Mouse (Mus musculus) cerebellum, adult 9-11 months (tissue): ENCODE data around the gene Bcas3.
A peak's percentile ranks its signal among the peaks of the same experiment; 100 is the strongest.

Source experiments
- DNase-seq: peaks from one replicate; pipeline ENCODE4 v3.0.0; 2022

Gene Bcas3

DNA sequence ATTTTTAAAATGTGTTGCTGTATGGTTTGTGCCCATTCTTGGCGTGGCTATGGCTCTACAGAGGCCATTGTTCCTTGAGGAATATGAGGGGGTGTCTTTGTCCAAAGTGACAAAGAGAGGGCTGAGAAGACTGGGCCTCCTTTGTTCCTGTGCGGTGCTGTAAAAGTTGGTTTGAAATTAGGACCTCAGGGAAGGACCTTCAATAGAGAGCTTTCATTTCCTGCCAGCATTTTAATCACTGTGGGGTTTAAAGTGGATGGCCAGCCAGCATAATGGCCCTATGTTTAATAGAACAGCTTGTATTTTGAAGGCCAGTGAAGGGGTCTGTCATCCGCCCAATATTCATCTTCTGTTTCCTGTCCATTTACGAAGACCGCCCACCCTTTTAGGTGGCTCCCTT is 325.7 kb downstream of the Bcas3 start:
- no peak for DNase-seq

DNA sequence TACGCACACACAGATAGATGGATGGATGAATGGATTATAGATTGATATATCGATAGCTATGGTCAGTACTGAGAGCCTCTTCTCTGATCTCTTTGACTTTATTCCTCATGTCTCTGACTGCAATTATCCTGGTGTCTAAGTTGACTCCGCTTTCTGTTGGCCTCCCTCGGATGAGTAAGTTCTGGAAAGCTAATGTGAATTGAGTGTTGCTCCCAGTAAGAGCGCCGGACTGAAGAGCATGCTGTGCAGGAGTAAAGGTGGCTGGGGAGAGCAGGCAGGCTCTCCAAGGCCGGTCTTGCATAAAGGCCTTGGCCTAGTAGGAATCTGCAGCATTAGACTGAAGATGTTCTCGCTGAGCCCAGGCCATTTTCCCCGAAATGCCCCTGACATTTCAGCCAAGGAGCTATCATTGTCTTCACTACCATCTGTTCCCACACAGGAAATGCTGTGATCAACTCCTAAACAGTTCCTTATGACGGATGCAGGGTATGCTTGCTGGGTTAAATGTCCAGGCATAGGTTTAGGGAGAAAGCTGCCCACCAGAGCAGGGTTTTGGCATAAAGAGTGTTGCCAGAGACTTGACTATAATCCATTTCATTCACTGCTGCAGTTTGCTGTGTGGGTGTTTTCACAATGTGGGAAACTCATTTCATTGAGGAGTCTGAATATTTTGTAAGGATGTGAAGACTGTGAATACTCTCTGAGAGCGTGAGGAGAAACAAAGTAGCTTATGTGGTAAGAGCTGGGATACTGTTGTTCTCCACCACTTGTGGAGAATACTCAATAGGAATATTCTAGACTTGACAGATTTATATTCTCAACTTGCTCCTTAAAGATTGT is 328.8 kb downstream of the Bcas3 start:
- DNase-seq: peak; percentile 16

DNA sequence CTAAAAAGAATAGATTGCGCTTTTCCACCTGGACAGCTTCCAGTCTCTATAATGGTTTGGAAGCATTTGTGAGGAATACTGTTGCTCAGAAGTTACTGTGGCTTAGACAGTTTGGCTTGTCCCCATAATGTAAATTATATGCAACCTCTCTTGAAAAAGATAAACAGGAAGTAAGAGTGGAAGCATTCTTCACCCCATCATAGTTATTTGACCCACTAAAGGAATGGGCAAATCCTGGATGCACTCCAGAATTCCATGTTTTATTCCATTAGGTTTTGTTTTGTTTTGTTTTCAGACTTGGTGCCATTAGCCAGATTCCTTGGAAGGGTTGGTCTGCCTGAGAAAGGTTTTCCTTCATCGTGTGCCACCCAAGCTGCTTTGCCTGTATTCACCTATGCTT is 332.0 kb downstream of the Bcas3 start:
- DNase-seq: no peak

DNA sequence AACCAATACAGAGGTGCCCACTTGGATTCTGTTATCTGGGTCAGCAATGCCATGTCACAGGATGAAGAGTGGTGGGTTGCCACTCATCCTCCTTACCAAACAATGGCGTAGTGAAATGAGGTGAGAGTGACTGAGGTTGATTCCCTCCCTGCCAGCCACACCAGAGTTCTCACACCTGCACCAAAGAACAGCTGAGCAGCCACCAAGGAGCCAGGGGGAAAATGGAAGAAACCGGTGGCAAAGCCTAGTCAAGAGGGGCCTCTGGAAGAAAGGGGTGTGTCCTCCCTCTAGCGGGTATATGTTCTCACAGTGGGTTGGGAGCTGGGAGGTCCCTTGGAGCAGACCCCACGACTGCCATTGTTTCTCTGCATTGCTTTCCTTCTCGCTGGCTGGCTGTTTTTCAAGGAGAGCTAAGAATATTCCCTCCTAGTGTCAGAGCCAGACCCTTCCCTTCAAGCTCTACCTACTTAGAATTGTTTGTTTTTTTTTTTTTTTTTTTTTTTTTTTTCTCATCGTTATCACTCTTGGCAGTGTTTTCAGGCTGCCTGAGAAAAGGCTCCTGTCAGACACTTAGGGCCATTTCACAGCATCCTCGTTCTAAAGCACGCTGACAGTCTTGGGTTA is 335.0 kb downstream of the Bcas3 start:
- no peak for DNase-seq

DNA sequence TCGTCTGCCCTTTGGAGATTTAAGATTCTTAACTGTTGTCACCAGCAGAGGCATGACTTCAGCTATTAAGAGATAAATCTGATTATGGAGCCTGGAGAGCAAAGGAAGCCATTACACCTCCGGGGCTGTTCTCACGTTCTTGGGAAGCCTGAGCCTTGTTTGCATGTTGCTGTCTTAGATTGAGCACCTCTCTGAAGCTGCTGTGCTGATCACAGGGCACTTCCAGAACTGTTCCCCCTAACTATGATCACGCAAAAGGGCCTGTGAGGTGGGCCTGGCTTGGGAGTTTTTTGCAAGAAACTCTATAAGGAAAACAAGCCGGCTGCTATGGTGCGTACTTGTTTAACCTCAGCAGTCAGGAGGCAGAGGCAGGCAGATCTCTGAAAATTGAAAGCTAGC is 335.5 kb downstream of the Bcas3 start:
- DNase-seq: no peak

DNA sequence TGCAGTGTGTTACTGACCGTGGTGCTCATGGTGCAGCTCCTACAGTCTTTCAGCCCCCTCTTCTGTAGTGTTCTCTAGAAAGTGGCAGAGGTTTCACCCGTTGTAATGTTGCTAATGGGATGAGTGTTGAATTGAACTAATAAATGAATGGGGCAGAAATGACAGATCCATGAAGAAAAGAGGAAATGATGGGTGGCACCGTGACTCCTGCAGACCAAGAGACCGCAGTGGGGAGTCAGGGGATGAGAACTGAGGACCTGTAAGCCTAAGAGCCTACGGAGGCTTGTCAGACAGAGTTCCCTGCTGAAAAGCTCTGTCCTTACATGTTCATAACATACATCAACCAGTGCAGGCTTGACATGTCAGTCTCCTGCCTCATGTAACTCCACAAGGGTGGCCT is 336.3 kb downstream of the Bcas3 start:
- DNase-seq: no peak

DNA sequence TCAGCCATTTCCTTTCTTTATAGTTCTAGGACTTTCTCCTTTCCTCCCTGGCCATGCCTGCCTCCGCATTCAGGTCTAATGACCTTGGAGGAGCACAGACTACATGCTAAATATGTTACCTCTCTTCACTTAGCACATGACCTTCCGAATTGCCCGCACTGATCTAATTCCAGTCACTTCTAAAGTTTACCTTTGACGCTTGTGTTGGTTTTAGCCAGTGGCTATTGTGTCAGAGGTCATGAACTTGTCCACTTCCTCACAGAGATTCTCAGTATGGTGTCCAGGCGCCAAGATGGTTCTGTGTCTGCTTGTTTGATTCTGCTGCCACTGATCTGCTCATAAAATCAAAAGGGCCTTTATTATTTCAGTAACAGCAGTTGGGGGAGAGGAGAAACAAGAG is 338.3 kb downstream of the Bcas3 start:
- DNase-seq: no peak

DNA sequence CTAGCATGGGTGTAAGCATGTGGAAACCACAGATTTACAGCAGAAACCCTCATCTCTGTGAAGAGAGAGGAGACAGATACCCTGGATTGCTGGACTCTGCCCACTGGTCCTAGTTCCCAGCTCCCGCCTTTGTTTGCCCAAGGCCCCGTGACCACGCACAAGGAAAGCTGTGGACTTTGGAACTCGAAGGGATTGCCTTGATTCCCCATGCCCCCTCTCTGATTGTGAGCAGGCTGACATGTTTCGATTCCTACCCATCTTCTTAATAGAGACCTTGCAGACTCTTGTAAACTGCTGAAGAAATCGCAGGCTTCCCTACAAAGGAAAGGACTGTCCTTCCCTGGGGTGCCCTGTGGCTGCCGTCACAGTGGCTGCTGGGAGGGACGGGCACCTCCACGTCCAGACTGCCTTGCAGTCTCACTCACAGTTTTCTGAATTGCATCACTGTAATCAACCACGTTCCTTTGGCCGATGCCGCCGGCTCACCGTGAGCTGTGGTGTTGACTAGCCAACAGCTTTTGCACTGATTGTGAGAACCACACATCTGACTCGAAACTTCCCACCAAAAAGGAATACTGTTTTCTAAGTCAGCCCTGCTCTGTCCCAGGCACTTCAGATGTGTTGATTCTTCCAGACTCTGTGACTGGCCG is 342.8 kb downstream of the Bcas3 start:
- no peak for DNase-seq

DNA sequence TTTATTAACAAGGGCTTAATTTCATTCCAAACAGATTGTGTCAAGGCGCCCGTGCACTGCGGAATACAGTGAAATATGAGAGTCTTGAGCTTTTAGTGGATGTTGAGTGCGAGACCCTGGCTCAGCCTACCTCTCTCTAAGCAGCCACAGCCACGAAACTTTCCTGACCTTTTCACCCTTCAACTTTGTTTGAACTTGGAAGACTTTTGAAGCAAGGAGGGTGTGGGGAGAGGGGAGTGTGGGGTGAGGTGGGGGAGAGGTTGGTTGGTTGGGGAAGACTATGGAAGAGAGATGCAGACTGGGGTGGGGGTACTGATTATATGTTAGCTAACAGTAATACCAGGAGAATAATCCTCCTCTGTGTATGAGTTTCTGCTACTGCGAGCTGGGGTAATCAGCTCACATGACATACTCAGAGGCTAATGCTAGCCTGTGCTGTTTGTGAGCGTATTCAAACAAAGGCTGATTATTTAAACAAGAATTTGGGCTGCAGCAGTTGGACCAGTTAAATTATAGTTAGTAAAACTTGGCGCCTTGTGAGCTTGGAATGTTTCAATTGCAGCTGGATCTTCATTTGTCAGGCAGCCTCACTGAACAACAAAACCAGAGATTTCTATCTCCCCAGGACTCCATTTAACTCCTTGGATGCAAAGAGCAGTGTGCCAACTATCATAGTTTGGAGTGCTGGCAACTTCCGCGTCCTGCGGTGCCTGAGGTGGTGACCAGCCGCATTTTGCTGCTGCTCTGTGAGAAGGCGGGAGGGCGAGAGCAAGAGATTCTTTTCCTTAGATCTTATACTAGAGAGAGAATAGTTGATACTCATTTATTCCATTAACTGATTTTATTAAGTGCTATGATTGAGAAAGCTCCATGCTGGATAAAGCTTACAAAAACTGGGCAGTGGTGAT is 343.8 kb downstream of the Bcas3 start:
- DNase-seq: no peak

DNA sequence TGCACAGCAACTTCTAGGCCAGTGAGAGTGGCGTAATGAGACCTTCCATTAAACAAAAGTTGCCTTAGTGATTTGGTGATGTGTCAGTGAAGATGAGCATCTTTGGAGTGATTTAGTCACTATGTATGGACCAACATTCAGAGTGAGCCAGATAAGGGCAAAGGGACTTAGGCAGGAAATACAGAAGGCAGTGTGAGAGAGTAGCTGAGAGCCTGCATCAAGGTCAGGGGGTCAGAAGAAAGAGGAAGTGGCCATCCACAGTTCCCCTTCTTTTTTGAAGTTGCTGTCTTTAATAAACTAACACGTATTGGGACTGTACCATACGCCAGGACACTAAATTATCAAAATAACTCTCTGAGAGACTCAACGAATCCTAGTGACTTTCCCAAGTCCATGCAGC is 344.5 kb downstream of the Bcas3 start:
- DNase-seq: no peak

DNA sequence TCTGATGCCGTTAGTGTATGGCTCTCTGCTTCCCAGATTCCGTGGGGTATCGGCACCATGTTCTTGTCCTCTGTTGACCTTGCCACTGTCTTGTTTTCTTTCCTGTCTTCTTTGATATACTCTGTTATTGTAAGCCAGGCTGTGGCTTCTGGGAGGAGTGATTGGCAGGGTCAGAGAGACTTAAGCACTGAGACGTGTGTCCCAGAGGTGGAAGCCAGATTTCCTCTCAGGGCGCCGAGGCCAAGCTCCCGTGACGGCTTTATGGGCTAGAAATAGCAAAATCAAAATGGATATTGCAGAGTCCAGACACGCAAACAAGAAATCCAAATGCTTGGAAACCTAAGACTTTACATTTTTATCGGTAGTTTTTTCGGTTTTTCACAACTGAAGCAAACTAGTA is 345.3 kb downstream of the Bcas3 start:
- no peak for DNase-seq

DNA sequence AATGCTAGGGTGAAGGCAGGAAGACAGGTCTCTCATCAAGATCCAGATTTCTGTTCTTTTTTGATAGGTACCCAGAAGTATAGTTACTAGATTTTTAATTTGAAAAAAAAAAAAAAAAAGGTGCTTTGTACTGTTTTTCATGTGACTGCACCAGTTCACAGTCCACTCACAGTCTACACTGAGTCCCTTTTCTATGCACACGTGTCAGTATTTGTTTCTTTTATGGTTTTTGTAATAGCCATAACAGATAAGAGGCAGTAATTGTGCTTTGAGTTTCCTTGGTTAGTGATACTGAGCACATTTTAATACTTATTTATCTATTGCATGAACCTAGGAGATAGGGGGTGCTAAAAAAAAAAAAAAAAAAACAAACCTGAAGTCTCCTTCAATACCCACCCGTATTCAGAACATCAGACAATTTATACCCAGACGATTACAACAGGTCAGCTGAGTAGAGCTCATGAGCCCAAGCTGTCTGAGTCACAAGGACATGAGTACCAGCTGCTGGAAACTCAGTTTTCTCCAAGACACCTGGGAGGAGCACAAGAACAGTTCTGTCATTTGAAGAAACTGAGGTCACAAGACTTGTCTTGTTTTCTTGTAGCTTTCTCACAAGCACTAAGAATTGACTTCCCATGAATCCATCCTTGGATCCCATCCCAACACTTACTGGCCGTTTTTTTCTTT is 351.2 kb downstream of the Bcas3 start:
- DNase-seq: no peak

DNA sequence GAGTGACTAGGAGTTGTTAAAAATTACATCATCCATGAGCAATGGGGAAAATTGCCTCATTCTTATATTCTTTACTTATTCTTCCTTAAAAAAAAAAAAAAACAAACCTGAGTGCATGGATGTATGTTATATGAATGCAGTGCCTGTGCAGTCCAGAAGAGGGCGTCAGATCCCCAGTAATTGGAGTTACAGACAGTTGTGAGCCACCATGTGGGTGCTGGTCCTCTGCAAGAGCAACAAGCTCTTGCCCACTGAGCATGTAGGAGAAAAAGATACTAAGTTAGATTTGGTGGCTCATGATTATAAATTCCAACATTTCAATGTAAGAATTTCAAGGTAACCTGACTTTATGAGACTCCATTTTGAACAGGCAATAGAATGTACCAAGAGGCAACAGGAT is 353.7 kb downstream of the Bcas3 start:
- no peak for DNase-seq

DNA sequence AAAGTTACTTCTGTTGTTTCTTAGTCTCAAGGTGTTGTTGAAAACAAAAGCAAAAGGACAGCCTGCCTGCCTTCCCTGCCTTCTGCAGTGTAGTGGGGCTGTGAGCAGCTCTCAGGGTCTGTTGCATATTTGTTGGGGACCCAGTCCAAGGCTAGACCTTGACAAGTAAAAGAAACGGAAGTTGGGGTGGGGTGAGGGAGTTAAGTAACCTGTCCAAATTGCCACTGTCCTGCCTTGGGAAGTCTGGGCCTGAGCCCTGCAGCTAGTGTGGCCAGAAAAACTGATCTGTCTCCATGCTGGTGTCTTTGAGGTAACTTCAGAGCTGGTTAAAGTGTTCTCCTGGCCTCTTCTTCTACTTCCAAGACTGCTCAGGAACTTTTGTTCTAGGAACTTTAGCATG is 354.5 kb downstream of the Bcas3 start:
- no peak for DNase-seq

DNA sequence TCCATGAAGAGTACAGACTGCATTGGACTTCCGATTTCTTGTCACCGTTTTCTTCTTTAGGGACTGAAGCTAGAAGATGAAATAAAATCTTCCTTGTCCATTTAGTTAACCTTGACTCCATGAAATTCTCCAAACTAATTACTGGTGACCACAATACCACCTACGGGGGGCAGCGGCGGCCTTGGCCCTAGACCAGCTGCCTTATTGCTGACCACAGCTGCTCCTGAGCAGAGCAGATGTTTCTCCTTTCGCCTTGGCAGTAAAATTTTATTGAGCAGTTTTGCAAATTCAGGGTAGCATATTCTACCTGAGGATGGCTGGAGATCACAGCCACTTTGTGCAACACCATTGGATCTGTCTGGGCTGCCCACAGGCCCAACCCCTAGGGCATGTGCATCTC is 356.2 kb downstream of the Bcas3 start:
- no peak for DNase-seq

DNA sequence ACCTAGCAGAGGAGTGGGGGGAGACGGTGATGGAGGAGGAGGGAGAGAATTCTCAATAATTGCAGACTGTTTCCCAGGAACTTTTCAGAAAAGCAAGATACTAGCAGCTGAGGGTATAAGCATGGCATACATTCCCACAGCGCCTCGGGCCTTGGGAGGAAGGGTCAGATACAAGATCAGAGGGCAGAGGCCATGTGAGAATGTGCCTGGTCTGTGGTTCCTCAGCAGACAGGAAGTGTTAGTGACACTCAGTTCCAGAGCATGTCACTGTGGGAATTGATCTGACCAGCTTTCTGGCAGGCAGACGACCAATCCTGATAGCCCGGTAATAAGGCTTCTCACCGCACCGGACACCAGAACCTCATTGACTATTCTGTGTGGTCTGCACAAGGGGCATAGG is 357.2 kb downstream of the Bcas3 start:
- no peak for DNase-seq

DNA sequence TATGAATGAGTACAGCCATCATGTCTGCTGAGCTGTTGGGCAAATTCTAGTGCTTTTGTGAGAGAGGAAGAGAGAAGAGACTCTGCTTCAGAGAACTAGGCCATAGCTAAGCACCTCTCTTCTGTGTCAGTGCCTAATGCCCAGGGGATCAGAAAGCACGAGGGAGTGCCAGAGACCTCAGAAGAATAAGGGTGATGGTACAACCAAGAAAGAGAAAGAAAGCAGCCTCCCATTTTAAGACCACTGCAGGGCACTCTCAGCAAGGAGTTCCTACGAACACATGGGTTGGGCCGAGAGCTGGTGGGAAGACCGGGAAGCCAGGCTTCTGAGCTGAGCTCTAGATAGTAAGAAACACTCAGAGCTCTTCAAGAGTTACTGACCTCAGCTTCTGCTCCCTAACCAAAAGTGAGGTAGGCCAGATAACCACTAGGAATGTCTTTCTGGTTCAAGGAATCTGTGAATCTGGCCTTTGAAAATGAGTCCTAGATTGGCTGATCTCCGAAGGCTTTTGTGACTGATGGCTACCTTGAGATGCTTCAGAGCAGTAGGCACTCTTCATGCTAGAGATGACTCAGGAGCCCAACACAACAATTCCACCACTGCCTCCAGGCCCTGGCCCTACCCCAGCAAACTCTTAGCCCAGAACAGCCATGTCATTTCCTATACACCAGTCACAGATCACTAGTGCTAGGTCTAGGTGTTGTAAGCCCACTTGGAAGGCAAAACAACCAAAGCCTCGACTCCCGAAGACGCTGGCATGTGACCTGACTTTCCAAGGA is 359.2 kb downstream of the Bcas3 start:
- DNase-seq: no peak

DNA sequence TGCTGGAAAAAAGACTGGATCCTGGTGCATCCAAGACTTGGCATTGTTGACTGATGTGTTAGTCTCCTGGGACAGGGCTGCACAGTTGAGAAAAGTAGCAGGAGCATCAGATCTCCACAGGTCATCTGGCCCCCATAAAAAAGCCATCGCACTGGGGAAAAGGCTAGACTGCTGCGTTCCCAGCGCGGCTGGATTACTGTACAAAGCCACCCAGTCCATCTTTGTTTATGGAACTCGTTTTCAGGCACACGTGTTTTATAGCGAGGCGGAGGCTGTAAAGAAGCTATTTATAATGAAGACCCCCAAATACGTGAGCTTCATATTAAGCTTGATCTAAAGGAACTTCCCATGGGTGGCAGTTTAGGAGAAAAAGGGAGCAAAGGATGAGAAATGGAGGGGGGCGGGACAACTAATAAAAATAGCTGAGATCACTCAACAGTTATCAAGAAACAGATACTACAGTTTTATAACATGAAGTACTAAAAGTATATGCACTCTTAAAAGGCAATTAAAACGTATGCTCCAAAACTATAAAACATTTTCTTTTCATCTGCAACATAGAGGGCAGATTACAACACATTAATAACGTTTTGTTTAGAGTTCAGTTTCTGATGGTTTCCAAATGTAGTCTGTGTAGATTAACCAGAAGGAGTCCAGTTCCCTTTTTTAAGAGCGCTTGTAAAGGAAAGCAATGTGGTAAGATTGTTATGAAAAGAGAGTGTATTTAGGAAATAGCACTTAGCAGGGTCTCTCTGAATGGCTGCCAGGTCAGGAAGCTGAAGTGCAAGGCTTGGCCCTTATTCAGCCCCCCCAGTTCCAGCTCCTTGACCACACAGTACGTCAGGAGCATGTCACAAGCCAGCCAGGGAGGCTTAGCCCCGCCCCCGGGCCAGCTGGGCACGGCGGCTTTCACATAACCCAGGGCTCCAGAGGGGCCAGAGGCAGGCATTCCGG is 360.2 kb downstream of the Bcas3 start:
- no peak for DNase-seq

DNA sequence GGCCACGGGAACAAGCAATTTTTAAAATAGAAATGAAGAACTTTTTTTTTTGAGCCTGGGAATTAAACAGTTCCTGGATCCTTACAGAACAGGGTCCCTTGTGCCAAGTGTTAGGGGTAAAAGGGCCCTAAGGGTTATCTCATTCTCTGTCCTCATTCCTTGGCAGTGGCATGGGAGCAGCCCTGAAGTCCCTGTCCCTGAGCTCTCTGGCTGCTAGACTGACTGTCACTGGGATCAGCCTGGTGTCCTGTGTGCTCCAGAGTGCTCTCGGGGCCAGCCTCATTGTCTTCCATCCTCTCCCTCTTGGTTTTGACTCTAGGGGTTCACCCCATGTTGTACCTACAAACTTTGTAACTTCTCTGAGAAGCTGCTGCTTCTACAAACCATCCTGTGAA is 360.8 kb downstream of the Bcas3 start:
- DNase-seq: no peak

DNA sequence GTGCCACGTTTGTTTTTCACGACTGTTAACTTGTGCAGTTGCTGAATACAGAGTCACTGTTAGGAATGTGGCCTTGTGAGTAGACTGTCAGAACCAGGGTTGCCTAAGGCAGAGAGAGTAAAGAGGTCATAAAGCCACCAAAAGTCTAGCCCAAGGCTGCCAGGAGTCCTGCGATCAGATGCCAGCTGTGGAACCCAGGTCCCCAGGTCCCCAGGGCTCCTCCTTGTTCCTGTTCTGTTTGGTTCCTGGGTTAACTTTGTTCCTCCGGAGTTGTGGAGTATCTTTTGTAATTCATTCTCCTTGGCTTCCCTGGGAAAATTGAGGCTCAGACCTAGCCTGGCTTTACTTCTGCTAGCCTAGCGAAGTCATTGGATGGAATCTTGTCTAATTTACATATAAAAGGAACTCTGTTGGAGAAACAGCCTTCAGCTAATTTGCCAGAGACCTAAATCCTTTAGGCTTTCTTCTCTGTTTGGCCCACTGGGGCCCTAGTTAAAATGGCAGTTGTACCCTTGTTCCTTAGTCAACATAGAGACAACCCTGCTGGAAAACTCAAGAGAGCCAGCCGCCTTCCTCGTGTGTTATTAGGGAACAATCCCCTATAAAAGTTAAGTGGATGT is 361.5 kb downstream of the Bcas3 start:
- no peak for DNase-seq
